Mouse (Mus musculus) heart, embryonic 11.5 days (tissue): ENCODE data around the gene Muc1. TPM values are rescaled to one million over a fixed set of nuclear protein-coding genes. Genes with fewer than 3 reads are reported as not detected.

ENCODE experiments used
- ATAC-seq: fragments of 200-750 bp; cut with Nextera tagmentation; replicated peaks from 2 replicates; pipeline ENCODE4 v1.8.0; 2017; ENCODE audit warnings: moderate library complexity; ENCODE audit not compliant: insufficient number of reproducible peaks, low FRiP score, low TSS enrichment
- H3K27ac ChIP-seq: fragments of 300-500 bp; sonication (generic); 2 replicates; pipeline ENCODE4 v1.5.1; 2014; ENCODE audit warnings: mild to moderate bottlenecking, low read depth, low read length
- H3K27me3 ChIP-seq: fragments of 300-500 bp; sonication (generic); 2 replicates; pipeline ENCODE4 v1.6.1; 2014; ENCODE audit warnings: mild to moderate bottlenecking, low read length, mixed read lengths; ENCODE audit not compliant: control insufficient read depth, insufficient read depth
- H3K36me3 ChIP-seq: fragments of 300-500 bp; sonication (generic); 2 replicates; pipeline ENCODE4 v1.6.1; 2014; ENCODE audit warnings: mild to moderate bottlenecking, low read length, moderate library complexity, mixed read lengths; ENCODE audit not compliant: control insufficient read depth, insufficient read depth
- H3K4me1 ChIP-seq: fragments of 300-500 bp; sonication (generic); 2 replicates; pipeline ENCODE4 v1.6.1; 2014; ENCODE audit warnings: low read length; ENCODE audit not compliant: control insufficient read depth, insufficient read depth
- H3K4me2 ChIP-seq: fragments of 300-500 bp; sonication (generic); 2 replicates; pipeline ENCODE4 v1.6.1; 2014; ENCODE audit warnings: mild to moderate bottlenecking, moderate library complexity
- H3K4me3 ChIP-seq: fragments of 300-500 bp; sonication (generic); 2 replicates; pipeline ENCODE4 v1.5.1; 2014; ENCODE audit warnings: low read depth, low read length
- H3K9ac ChIP-seq: fragments of 300-500 bp; sonication (generic); 2 replicates; pipeline ENCODE4 v1.6.1; 2014; ENCODE audit warnings: mild to moderate bottlenecking, low read depth, low read length, moderate library complexity
- H3K9me3 ChIP-seq: fragments of 300-500 bp; sonication (generic); replicated peaks from 2 replicates; pipeline ENCODE4 v1.6.1; 2016; ENCODE audit warnings: low read length; ENCODE audit not compliant: control insufficient read depth
- WGBS: fragments of 180-500 bp; shearing (Covaris S2); extraction: QIAGEN DNeasy Blood & Tissue Kit; methylation state at CpG from one replicate; pipeline ENCODE4 v1.1.7; 2014; ENCODE audit not compliant: insufficient replicate concordance; 5-methylcytosine and 5-hydroxymethylcytosine counted together
- polyA plus RNA-seq: library from polyadenylated mRNA; unstranded; fragments of >200 nt; fragmentation: Nextera tagmentation; extraction: Ambion mirVana; gene quantifications from 2 replicates; pipeline ENCODE4 v1.2.1, GENCODE M21; 2014

Muc1 gene
- polyA plus RNA-seq, 1 experiment from 2014 or later = 0.53 TPM

DNA sequence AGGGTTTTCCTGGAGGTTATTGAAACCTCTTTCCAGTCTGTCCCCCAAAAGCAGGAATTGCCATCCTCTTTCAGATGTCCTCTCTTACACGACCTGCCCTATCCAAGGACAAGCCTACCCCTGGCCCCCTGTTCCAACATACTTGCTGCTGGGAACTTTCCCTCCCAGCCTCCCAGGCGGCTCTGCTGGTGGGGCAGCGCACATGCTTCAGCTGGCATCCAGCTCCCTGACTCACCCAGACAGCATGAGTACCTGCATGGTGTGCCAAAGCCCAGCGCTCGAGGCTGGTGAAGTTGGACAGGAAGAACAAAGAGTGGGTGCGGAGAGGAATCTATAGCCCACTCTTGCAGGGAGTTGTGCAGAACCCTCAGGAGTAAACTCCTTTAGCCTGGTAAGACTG is 42.0 kb downstream of the Muc1 start:
- 66% methylated on average over 6 of the region's 6 CpGs for WGBS
- Histone ChIP-seq H3K9me3 (no peaks in the 10 kb centered on the region), H3K27ac (peak overlapping the region; percentile 75), H3K27me3 (no peaks in the 10 kb centered on the region), H3K4me1 (peaks cover 34% of the 10 kb centered on the region), H3K4me3 (peak overlapping the region; percentile 67; the same call in 1 of the 2 replicates), H3K4me2 (peak overlapping the region; percentile 89), H3K9ac (peak overlapping the region; percentile 81), H3K36me3 (peaks cover 9% of the 10 kb centered on the region)
- ATAC-seq = no peak

DNA sequence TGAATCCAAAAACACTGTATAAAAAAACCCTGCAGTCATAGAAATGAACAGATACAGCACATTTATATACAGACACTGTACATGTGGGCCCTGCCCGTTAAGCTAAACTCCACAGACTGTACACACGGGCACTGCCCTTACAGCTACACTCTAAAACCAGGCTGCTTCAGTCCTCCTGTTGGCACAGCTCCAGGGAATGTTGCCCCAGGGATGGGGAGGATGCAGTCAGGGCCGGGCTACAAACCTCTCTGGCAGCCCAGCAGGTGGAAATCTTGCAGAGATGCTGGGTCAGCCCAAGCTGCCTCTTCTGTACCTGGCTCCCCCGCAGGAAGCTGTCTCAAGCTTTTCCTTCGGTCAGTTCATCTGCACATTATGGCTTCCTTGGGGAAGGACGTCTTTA is 42.9 kb downstream of the Muc1 start:
- H3K27ac ChIP-seq = no peak overlapping the region
- peaks cover 12% of the 10 kb centered on the region for H3K36me3 ChIP-seq
- no peak overlapping the region for H3K9ac ChIP-seq
- peaks cover 39% of the 10 kb centered on the region for H3K4me1 ChIP-seq
- ATAC-seq = no peak
- WGBS = 69% methylated on average over 6 of the region's 6 CpGs
- no peak overlapping the region for H3K4me2 ChIP-seq
- H3K9me3 ChIP-seq = no peaks in the 10 kb centered on the region
- no peak overlapping the region for H3K4me3 ChIP-seq
- no peaks in the 10 kb centered on the region for H3K27me3 ChIP-seq

DNA sequence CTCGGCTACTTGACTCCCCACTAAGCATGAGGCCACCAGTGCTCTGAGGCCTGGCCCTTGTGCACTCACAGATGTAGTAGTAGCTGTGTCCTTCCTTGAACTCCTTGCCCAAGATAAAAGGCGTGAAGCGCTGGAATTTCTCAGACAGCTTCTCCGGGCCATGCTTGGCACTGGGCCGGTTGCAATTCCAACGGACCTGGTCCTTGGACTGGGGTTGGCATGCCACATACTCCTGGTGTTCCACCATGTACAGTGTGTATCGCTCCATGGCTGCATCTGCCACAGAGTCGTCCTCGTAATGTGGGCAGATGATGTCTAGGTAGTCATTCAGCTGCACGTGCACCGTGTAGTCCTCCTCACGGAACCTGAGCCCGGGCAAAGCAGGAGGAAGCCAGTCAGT is 47.2 kb downstream of the Muc1 start:
- WGBS = 89% methylated on average over 13 of the region's 13 CpGs
- no peak overlapping the region for H3K4me2 ChIP-seq
- H3K9ac ChIP-seq = no peak overlapping the region
- no peaks in the 10 kb centered on the region for H3K9me3 ChIP-seq
- no peak overlapping the region for H3K4me3 ChIP-seq
- no peak overlapping the region for H3K27ac ChIP-seq
- peaks cover 12% of the 10 kb centered on the region for H3K36me3 ChIP-seq
- H3K27me3 ChIP-seq = peaks cover 3% of the 10 kb centered on the region
- no peak for ATAC-seq
- H3K4me1 ChIP-seq = peaks cover 28% of the 10 kb centered on the region

DNA sequence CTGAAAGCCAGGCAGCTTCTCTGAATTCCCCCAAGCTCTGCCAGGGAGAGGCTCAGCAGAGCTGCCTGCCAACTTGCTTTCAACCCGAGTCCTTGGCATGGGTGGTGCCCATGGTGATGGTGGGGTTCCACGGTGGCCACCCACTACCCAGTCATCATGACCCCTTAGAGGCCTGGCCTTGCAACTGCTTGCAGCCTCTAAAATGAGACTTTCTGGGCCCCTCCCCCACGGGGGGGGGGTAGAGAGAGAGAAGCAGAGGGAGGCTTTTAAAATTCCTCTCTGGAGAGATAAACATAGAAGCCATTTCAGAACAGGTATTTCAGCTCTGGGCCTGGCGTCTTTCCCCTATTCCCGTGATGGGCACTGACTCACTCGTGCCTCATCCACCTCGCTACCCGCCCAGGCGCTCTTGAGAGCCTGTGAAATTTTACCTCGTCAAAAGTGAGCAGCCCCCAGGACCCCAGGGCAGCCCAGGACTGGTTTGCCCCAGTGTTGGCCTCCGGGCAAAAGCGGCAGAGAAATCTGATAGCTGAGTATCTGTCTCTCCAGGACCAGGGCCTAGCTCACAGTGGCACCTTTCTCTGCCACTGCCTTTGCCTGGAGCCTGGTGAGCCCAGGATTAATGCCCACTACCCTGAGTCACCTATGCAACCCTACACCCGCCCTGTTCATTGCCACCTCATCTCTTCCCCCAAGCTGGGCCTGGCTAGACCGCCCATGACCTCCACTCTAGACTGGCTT is 48.6 kb downstream of the Muc1 start:
- H3K4me1 ChIP-seq = peaks cover 26% of the 10 kb centered on the region
- peak overlapping the region; percentile 78 for H3K27ac ChIP-seq

DNA sequence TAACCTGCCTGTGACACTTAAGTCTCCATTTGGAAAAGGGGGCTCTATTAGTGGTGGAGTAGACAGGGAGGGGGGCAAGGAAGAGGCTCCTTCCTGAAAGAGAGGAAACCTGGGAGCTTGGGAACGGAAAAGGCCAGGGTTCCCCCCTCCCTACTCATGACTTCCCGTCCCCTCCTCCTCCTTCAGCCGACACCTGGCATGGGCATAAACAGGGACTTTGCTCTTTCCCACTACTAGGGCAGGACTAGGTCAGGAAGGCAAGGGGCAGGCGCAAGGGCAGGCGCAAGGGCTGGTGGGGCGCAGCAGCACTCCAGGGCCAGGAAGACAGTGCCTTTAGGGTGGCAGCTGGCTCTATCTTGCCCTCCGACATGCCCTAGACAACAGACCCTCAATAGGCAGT is 49.2 kb downstream of the Muc1 start:
- H3K4me1 ChIP-seq = peaks cover 26% of the 10 kb centered on the region
- 30% methylated on average over 7 of the region's 7 CpGs for WGBS
- H3K4me2 ChIP-seq = peak overlapping the region; percentile 91
- peaks cover 7% of the 10 kb centered on the region for H3K36me3 ChIP-seq
- peak overlapping the region; percentile 77 for H3K9ac ChIP-seq
- peak; percentile 8; the same call in 1 of the 2 replicates for ATAC-seq
- H3K27me3 ChIP-seq = peaks cover 3% of the 10 kb centered on the region
- H3K27ac ChIP-seq = peak overlapping the region; percentile 78
- peak overlapping the region; percentile 67 for H3K4me3 ChIP-seq
- H3K9me3 ChIP-seq = no peaks in the 10 kb centered on the region

More for the DNA sequence above, 48.6 kb downstream of the Muc1 start:
- H3K4me3 ChIP-seq = peak overlapping the region; percentile 67
- peaks cover 9% of the 10 kb centered on the region for H3K36me3 ChIP-seq
- H3K9me3 ChIP-seq = no peaks in the 10 kb centered on the region
- 13% methylated on average over 14 of the region's 14 CpGs for WGBS
- H3K4me2 ChIP-seq = peak overlapping the region; percentile 91
- peak; percentile 14; the same call in 1 of the 2 replicates for ATAC-seq
- peaks cover 3% of the 10 kb centered on the region for H3K27me3 ChIP-seq
- H3K9ac ChIP-seq = peak overlapping the region; percentile 77

DNA sequence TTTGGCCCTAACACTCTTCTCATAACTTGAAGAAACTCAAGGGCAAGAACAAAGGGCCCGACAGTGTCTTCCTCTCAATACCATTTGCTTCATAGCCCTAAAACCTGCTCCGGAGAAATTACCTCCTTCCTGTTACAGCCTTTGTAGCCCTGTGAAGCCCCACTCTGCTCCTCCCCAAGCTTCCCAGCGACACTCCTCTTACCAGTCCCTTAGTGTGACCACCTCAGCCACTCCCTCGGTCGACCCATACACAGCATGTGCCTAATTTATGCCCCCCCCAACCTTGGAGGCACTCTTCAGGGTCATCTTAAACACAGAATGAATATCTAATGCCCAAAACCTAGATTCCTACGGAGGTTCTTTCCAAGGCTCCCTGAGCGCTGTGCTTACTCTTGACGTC is 49.8 kb downstream of the Muc1 start:
- H3K4me1 ChIP-seq = peaks cover 26% of the 10 kb centered on the region
- H3K9me3 ChIP-seq = no peaks in the 10 kb centered on the region
- peaks cover 3% of the 10 kb centered on the region for H3K27me3 ChIP-seq
- H3K36me3 ChIP-seq = peaks cover 7% of the 10 kb centered on the region
- H3K4me3 ChIP-seq = peak overlapping the region; percentile 67
- peak overlapping the region; percentile 77 for H3K9ac ChIP-seq
- ATAC-seq = no peak
- peak overlapping the region; percentile 91 for H3K4me2 ChIP-seq
- peak overlapping the region; percentile 78 for H3K27ac ChIP-seq
- WGBS = 8% methylated on average over 8 of the region's 8 CpGs

DNA sequence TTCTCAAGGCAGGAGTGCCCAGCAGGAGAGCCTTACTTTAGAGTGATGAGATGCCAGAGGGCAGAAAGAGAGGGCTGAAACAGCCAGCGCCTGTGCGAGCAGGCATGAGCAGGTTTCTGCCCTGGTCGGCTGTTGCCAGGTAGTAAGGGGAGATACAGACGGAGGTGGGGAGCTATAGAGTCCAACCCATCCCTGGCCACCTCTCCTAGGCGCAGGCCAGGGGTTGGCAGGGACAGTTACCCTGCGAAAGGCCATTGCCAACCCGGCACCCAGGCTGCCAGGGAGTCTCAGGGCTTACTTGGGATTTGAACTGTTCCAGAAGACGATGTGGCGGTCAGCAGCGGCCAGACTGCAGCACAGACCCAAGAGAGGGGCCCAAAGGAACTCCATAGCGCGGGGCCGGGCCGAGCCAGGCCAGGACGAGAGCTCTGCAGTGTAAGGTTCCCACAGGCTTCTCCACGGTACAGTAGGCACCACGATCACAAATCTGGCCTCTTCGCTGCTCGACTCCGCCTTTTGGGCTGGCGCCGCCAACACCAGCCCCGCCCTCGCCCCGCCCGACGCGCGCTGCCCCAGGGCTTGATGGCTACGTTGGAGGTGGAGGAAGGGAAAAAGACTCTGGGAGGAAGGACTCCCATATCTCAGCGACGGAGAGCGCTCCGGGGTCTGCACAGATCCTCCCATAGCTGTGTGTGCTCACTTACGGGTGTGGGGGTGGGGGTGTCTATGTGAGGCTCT is 50.5 kb downstream of the Muc1 start:
- peak; percentile 62 for ATAC-seq
- Histone ChIP-seq H3K9me3 (no peaks in the 10 kb centered on the region), H3K27me3 (peaks cover 3% of the 10 kb centered on the region), H3K4me1 (peaks cover 26% of the 10 kb centered on the region), H3K36me3 (peaks cover 7% of the 10 kb centered on the region), H3K4me2 (peak overlapping the region; percentile 91), H3K27ac (peak overlapping the region; percentile 78), H3K9ac (peak overlapping the region; percentile 77), H3K4me3 (peak overlapping the region; percentile 67)
- WGBS = 2% methylated on average over 35 of the region's 35 CpGs

DNA sequence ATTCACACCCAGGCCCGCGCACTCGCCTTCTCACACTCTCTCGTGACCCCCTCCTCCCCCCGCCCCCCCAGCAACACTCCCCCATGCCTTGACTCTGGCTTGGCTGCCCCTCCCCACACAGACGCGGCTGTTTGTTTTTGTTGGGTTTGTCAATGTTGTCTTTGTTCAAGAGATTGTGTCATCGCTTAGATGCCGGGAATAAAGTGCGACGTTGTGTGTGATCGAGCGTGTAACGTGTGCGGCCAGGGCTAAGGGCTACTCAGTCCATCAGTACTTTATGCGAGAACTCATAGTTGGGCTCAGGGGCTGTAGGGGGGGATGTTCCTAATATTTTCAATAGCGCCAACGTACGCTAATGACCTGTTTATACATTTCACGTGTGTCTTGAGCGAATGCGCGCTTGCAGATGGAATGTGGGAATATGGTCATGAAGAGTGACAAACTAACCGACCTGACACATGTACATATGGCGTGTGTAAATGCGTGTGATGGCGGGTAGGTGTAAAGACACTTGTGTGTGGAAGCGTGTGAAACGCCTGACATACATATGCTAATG is 51.3 kb downstream of the Muc1 start:
- no peaks in the 10 kb centered on the region for H3K9me3 ChIP-seq
- peaks cover 3% of the 10 kb centered on the region for H3K27me3 ChIP-seq
- WGBS = under 1% methylated on average over 29 of the region's 29 CpGs
- peak overlapping the region; percentile 77 for H3K9ac ChIP-seq
- H3K27ac ChIP-seq = peak overlapping the region; percentile 78; the same call in 1 of the 2 replicates
- H3K4me1 ChIP-seq = peaks cover 26% of the 10 kb centered on the region
- H3K36me3 ChIP-seq = peaks cover 6% of the 10 kb centered on the region
- peak overlapping the region; percentile 91 for H3K4me2 ChIP-seq
- peak overlapping the region; percentile 67 for H3K4me3 ChIP-seq
- ATAC-seq = no peak
